Mouse (Mus musculus) layer of hippocampus, postnatal 10 days (tissue): Measurements from ENCODE around the gene Ftl1. TPM values are rescaled to one million over a fixed set of nuclear protein-coding genes. Genes with fewer than 3 reads are reported as not detected.
"Not testable (repeated sequence)": the region's sequence is repeated elsewhere in the genome, so short reads cannot be mapped to it uniquely, and the experiment has no call there.

Experiments
- DNase-seq, 2 experiments: peaks; one replicate each; pipeline ENCODE4 v3.0.0; 2021; ENCODE audit warnings: low spot score in 2 of 2
- long read RNA-seq: library from polyadenylated mRNA; stranded (forward); transcript quantifications from one replicate; pipeline ENCODE4 v2.0.0, GENCODE M21; 2023
- total RNA-seq, 2 experiments: library from RNA; stranded (reverse); gene quantifications; 2 replicates each; pipeline ENCODE4 v1.2.3; 2021

The Ftl1 gene
- total RNA-seq = 100 to 1,000 TPM; 429 to 433 TPM
- long read RNA-seq, transcript Ftl1-203 (4 exons, 710 nt) = minor isoform, 7 of 959 reads
- long read RNA-seq, transcript Ftl1-206 (2 exons, 604 nt) = minor isoform, 6 of 959 reads
- long read RNA-seq, transcript Ftl1-201 (4 exons, 968 nt) = major isoform, 904 of 959 reads
- long read RNA-seq, transcript Ftl1-205 (3 exons, 825 nt) = minor isoform, 37 of 959 reads
- long read RNA-seq, partial matches to known transcripts = 2 of 959 reads
- long read RNA-seq, other reads (novel, unspliced or antisense) = 2 of 959 reads

- peak; percentile 93 to 95 for DNase-seq
These were observed at the start of gene Ftl1 for GRCm38 (mm10) chr7:45459564-45460140. TSS of gene Ftl1 (minus strand) at chr7:45459884.

DNA sequence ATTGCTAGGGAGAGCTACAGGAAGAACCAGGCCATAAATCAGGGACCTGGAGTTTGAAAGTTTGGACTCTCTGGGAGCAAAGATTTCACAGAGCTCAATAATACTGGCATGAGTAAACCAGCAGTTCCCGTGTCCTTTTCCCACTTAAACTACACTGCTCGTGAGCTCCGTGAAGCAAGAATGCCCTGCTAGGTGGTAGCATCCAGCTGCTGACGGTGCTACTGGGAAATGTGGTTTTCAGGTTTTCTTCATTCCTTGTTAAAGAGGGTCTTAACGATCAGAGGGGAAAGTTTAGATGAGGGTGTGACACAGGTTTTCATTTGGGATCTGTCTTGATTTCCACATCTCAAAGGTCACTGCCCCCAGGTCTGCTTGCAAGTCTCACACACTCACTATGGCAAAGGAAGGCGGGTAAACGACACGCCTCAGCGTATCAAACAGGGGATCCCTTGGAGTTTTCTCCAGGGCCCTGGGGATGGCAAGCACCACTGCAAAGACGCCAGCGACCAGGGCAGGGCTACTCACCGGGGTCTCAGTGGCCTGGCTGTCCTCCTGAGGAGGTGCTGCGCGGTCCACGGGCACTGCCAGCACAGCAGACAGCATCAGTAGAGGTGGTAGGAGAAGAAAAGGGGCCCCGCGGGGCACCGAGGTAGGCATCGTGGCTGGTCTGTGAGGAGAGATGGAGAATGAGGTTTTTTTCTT, 49.6 kb upstream of the Ftl1 start:
- no peak for DNase-seq

- DNase-seq = no peak
These were observed 48.9 kb upstream of the Ftl1 start for GRCm38 (mm10) chr7:45508561-45508960.

DNA sequence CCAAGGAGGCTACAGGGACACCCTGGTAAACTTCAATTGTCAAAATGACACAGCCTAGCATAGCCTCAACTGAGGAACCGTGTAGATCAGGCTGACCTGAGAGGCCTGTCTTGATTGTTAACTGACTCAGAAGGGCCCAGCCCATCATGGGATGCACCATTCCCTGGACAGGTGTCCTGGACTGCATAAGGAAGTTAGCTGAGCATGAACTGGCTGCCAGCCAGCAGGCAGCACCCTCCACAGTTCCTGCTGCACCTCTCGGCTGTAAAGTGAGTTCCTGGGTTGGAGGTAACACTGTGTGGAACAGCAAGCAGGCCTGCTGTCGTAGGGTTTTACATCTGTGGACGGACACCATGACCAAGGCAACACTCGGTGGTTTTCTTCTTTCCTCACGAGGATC, 47.9 kb upstream of the Ftl1 start:
- no peak for DNase-seq

GRCm38 (mm10) chr7:45498427-45498826, 38.7 kb upstream of the Ftl1 start:
- DNase-seq = no peak

DNA sequence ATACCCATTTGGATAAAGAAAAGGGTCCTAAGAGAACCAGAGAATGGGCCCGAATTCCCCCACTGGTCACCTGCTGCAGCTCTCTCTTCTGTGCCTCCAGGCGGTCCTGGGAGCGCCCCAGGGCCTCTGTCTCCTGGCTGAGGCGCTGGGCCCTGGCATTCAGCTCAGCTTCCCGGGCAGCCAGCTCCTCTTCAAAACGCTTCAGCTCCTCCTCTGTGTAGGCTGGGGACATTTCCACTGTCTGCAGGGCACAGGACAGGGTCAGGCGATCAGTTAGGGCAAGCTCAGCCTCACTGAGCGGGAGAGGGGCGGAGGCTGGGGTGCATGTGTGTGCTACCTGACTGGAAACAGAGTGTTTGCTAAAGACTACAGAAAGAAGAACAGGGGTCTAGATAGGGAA, 34.9 kb upstream of the Ftl1 start:
- DNase-seq = no peak

DNA sequence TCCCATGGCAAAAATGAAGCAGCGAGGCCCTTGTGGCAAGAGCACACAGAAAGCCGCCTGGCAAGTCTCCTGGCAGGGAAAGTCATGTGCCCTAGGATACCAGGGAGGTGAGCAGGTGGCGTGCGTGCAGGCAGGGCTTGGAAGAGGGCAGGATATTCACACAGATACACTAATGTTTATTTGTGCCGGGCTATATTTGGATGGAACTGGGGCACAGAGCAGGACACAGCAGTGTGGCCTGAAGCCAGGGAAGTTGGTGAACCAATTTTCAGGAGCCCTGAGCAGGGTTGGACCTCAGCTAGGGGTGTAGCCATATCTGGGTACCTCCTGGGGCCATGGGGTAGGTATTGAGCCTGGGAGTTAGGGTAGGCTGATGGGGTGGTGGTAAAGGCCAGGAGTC, 33.3 kb upstream of the Ftl1 start:
- no peak for DNase-seq

DNA sequence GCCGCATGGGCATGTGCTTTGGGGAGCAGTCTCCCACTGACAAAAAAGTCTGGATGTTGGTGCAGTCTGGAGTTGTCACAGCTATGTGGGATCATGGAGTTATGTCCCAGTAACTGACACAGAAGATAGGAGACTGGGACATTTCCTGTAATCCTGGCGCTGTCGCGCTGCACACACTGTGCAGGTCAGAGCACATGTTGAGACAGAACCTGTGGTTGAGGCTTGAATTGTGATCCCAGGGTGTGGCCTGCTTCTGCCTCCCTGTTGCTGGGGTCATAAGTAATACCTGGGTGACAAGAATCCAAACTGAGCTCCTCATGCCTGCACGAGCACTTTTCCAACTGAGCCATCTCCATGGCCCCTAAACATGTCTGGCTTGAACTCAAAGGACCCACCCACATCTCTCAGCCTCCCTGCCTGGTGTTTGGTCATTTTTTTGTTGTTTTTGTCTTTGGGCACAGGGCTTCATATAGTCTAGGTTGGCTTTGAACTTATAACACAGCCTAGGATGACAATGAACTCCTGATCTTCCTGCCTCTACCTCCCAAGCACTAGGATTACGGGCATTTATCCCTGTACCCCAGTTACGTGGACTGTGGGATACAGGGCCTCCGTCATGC, 32.7 kb upstream of the Ftl1 start:
- no peak for DNase-seq

- DNase-seq = no peak
These were observed 31.6 kb upstream of the Ftl1 start for GRCm38 (mm10) chr7:45491264-45491663.

DNA sequence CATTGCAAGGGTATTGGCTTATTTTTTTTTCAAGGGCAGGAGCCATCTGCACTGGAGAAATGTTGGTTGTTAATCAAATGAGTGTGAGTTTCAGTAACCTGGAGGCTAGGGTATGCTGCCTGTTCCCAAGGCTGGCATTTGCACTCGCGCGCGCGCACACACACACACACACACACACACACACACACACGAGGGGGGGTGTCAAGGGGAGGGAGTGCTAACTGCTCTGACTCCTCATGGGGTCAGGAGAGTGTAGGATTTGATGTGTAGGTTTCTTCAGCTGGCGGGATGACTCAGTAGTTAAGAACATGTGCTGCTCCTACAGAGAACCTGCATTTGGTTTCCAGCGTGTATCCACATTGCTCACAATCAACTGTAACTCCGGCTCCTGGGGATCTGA, 31.1 kb upstream of the Ftl1 start:
- DNase-seq = no peak

GRCm38 (mm10) chr7:45489578-45489977, 29.9 kb upstream of the Ftl1 start:
- no peak for DNase-seq

- peak; percentile 46 to 56 for DNase-seq
These were observed 28.9 kb upstream of the Ftl1 start, which contains the start of gene Dhdh for GRCm38 (mm10) chr7:45488293-45489204. TSS of gene Dhdh (minus strand) at chr7:45488805.

DNA sequence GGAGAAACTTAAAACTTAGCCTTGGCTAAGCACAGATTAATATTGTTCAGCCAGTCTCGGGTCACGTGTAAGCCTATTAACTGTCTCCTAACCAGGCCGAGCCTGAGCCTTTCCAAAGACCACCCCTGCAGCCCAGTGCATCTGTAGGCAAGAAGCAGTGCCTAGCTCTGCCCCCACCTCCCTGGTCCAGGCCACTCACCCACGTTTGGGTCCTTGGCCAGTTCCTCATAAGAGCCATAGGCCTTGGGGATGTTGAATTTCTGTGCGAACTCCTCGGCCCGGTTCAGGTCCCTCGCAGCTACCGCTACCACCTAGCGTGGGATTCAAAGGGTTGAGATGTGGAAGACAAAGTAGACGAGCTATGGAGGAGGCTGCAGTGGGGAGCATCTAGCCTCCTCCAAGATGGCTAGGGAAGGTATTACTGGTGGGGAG, 28.2 kb upstream of the Ftl1 start:
- no peak for DNase-seq

DNA sequence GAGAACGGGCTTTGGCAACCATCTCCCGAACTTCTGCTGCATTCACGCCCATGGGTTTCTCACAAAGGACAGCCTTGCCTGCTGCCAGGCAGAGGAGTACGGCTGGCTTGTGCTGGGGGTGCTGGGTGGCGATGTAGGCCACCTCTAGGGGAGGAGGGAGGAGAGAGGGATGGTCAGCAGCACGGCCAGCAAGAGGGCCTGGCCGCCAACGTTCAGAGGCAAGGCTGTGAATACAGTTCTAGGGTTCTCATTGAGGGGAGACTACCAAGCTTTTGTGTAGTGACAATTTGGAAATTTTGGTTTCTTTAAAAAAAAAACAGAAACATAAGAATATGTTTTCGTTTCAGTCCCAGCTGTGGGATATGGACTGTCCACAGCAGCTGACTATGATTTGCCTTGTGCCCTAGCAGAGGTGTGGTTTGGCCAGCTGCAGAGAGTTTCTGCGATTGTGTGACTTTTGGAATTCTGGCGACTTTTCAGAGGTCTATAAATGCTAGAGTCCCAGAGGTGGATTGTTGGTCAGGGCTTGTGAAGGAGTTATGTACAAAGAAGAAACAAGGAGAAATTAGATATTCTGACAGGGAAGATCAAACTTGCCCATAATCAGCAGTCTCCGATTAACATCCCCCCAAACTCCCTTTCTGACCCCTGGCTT, 27.2 kb upstream of the Ftl1 start, which contains the start of gene Gm45808:
TSS of gene Gm45808 (minus strand) at position 51 of the 655 bp plus-strand sequence.
- DNase-seq = no peak

DNA sequence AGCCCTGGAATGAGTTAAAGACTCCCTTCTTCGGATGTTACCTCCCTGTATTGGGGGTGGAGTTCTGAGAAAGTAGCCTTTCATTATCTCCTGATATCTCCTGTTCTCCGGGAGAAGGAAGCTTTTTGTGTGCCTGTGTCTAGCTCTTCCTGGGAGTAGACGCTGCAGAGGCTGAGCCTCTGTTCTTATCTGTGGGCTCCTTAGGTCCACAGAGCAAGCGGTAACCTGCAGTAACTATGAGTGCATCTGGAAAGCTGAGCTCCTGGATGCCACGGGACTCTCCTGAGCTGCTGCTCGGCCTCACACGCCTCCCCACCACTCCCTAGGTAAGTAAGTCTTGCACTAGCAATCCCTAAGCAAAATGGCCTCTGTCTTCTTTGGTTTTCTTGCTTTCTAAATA, 26.5 kb upstream of the Ftl1 start:
- DNase-seq = no peak

DNA sequence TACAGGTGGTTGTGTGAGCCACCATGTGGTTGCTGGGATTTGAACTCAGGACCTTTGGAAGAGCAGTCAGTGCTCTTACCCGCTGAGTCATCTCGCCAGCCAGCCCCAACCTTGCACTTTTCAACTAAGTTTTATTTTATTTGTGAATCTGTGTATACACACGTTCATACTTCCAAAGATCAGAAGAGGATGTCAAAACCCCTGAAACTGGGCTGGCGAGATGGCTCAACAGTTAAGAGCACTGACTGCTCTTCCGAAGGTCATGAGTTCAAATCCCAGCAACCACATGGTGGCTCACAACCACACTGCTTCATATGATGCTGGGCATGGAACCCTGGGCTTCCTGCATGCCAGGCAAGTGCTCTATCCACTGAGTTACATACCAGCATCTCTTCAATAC, 25.3 kb upstream of the Ftl1 start:
- not testable (repeated sequence) for DNase-seq

DNA sequence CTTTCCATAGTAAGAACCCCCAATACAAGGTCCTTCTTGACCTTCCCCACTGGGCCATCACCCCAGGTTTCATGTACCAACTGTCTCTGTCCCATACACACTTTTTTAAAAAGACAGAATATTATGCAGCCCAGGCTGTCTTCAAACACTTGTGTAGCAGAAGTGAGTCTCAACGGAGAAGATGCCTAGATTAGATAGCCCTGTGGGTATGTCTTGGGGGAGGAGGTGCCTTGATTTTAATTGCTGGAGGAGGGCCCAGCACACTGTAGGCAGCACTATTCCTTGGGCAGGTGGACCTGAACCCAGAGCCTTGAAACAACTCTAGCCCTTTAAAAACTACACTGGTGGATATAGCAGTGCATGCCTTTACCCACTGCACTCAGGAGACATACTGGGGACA, 22.5 kb upstream of the Ftl1 start:
- DNase-seq = no peak

- peak; percentile 61 to 69 for DNase-seq
These were observed 21.8 kb upstream of the Ftl1 start, which contains the start of gene Tulp2 for GRCm38 (mm10) chr7:45481374-45481927. TSS of gene Tulp2 (plus strand) at chr7:45481877.

GRCm38 (mm10) chr7:45480310-45480709, 20.6 kb upstream of the Ftl1 start:
- not testable (repeated sequence) for DNase-seq

DNA sequence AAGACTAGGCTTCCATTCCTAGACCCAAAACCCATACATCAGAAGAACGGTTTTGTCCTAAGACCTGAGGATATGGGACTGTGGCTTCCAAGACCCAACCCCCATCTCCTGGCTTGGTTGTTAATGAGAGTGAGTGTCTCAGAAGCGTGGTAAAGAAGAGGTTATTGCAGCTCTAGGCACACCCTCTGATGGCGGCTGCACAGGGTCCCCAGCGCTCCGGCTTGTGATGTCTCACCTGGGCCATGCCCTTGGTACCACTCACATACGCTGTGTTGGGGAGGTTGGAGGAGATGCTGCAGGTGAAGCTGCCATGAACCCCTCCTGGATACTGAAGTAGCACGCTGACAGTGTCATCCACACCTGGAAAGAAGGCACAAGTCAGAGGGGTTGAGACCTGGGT, 19.1 kb upstream of the Ftl1 start:
- no peak for DNase-seq
